Mouse (Mus musculus): ENCODE data around the gene Tas2r121.
"Not testable (repeated sequence)": the region's sequence is repeated elsewhere in the genome, so short reads cannot be mapped to it uniquely, and the experiment has no call there.

Gene Tas2r121

DNA sequence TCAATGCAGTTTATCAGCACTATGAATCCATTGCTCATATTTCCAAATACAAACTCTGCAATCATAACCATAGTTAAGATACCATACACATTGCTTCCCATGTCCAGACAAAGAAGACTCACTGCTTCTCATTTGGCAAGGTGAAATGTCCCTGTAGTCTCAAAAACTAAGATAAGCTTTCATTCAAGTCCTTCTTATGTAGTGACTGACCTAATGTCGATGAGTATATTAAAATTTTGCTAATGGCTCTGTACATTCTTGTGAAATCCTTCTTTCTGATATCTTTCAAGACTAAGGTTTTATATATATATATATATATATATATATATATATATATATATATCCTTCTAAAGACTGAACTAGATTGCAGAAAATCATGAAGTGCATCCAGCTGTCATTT lies at the start of gene Tas2r121:
TSS of gene Tas2r121 (minus strand) at position 101 of the 400 bp plus-strand sequence.
- DNase-seq: no peak

DNA sequence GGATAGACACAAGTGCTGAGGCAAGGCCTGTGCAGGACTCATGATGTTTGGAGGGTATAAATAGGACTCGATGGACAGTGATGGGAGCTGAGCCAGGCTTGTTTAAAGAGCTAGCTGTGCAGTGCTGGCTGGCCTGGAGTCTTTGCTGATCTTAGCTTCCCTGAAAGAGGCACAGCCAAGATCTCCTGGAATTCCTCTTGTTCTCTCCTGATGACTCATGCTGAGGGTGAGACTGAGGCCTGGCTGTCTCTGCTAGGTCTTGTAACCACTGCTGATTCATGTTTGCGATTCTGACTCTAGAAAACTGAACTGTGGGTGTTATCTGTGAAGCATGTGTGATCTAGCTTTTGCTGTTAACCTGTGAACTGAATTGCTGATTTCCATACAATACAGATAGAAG lies 49.4 kb upstream of the Tas2r121 start:
- no peak for DNase-seq

DNA sequence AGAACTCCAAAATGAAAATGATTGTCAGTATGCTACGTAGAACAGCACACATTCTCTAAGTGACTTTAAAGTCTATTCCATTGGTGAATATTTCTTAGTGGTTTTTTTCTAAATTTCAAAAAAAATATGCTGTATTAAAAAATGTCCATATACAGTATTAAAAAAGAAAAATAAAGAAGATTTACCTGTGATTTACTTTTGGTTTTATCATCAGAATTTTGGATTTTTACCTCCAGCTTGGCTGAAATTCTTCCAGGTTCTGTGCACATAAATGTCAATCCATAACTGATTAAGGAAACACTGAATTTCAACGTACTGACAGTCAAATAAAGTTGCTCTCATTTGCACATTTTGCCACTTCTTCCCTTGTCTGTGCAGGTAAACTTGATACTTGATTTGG lies 37.1 kb upstream of the Tas2r121 start, which contains the start of gene Tas2r115:
TSS of gene Tas2r115 (minus strand) at position 101 of the 400 bp plus-strand sequence.
- DNase-seq: no peak

DNA sequence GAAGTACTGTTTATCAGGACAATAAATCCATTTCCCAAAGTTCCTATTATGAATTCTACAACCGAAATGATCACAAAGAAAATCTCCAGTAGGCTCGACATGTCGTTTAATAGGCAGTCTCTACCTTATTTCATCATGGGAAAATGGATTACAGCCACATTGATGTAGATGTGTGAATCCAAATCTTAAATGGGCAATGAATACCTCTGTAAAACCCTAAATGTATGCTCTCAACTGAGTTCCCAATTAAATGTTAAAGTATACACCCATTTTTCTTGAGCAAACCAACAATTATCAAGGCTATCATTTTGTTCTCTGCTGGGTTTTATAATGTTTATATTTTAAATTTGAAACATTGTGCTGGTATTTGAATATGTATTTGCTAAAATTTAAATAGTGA lies 11.0 kb upstream of the Tas2r121 start, which contains the start of gene Tas2r122:
TSS of gene Tas2r122 (minus strand) at position 101 of the 400 bp plus-strand sequence.
- DNase-seq: no peak

DNA sequence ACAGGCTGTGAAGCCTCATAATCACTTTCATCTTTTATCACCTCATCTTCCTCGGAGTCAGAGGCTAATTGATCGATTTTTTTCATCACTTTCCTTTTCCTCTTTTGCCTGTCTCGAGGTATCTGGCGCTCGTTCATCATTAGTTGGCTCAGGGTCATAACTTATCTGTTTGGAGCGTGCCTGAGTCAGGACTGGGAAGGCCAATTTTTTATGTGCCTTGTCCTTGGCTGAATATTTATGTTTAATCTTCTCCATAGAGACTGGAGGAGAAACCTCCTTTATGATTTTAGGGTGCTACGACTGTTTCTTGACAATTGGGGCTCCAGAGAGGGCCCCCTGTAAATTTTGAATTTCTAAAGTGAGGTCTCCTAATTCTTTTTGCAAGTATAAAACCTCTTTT lies 9.2 kb downstream of the Tas2r121 start:
- DNase-seq: not testable (repeated sequence)

DNA sequence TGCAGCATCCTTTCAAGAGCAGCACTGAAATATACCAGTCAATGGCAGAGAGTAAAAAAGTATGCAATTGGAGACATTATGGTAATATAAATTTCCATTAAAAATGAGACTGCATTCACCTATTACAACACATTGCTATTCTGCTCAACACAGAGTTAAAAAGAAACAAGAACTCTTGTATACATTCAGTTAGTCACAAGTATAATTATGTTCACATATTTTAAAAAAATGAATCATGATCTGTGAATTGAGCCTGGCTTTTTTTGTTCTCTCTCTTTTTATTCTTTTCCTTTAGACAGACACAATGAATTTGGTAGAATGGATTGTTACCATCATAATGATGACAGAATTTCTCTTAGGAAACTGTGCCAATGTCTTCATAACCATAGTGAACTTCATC lies 44.2 kb downstream of the Tas2r121 start, which contains the start of gene Tas2r120:
TSS of gene Tas2r120 (plus strand) at position 301 of the 400 bp plus-strand sequence.
- DNase-seq: no peak

DNA sequence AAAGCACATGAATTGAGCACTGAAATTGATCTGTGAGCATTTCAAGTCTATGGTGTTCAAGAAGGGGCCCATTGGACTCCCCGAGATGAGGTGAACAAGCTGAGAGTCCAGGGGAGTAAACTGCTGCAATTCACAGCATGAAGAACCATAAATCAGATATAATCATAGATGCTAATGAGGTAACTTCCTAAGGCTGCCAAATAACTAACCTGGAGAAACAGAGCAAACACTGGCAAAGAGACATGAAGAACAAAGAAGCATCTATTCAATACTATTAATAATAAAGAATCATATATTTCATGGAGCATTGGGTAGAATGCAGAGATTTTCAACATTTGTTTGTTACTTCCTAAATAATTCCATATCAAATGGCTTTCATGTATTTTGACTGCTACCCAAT lies 49.4 kb downstream of the Tas2r121 start, which contains the start of gene A630073D07Rik:
TSS of gene A630073D07Rik (minus strand) at position 101 of the 400 bp plus-strand sequence.
- DNase-seq: no peak

All from thymus, postnatal 4 days (tissue).